Mouse (Mus musculus) left cerebral cortex, postnatal 14 days (tissue): ENCODE data around the gene Raver2. TPM values are rescaled to one million over a fixed set of nuclear protein-coding genes. Genes with fewer than 3 reads are reported as not detected.
A peak's percentile ranks its signal among the peaks of the same experiment; 100 is the strongest.

ENCODE experiments used
- DNase-seq, 2 experiments: peaks; one replicate each; pipeline ENCODE4 v3.0.0; 2021 to 2022; ENCODE audit warnings: low spot score in 2 of 2, mixed read lengths in 1 of 2
- intact Hi-C: fragments of 180-260 bp; cut with DNase I; formaldehyde crosslinking; loops from one replicate; pipeline ENCODE4 v1.15.1; 2025
- long read RNA-seq, 2 experiments: library from polyadenylated mRNA; stranded (forward); transcript quantifications; one replicate each; pipeline ENCODE4 v2.0.0; 2021
- total RNA-seq, 2 experiments: library from RNA; stranded (reverse); gene quantifications; 2 replicates each; pipeline ENCODE4 v1.2.3; 2021

The Raver2 gene
- 10 to 100 TPM; 25.5 to 28.0 TPM for total RNA-seq
- long read RNA-seq, experiment 1, full-length matches to known transcripts, result 18 of 27 reads
- long read RNA-seq, experiment 1, partial matches to known transcripts, result 1 of 27 reads
- long read RNA-seq, experiment 1, other reads (novel, unspliced or antisense), result 8 of 27 reads
- long read RNA-seq, experiment 2, full-length matches to known transcripts, result 20 of 29 reads
- long read RNA-seq, experiment 2, partial matches to known transcripts, result 3 of 29 reads
- long read RNA-seq, experiment 2, other reads (novel, unspliced or antisense), result 6 of 29 reads

GRCm38 (mm10) chr4:101068786-101069153, at the start of gene Raver2:
Gene Raver2 (plus strand): TSS chr4:101068983.
- intact Hi-C loops, result loop anchor here (10.0 kb wide), 1 partner anchor 76 kb away; no protein-coding TSS in a partner anchor
- peak in 1 of 2 experiments; percentile 57 for DNase-seq

GRCm38 (mm10) chr4:101020596-101020995, 48.2 kb upstream of the Raver2 start, which contains the start of gene Gm10577:
Gene Gm10577 (minus strand): TSS chr4:101020696.
- DNase-seq, result no peak
- intact Hi-C loops, result no loop called here

- intact Hi-C loops, result no loop called here
These were observed 42.2 kb upstream of the Raver2 start for GRCm38 (mm10) chr4:101026566-101026965.

GRCm38 (mm10) chr4:101026995-101027394, 41.8 kb upstream of the Raver2 start:
- intact Hi-C loops, result no loop called here
- no peak for DNase-seq

More at GRCm38 (mm10) chr4:101026566-101026965, 42.2 kb upstream of the Raver2 start:
- DNase-seq, result no peak

- DNase-seq, result no peak
- intact Hi-C loops, result no loop called here
These were observed 40.9 kb upstream of the Raver2 start for GRCm38 (mm10) chr4:101027852-101028411.

- intact Hi-C loops, result no loop called here
These were observed 35.7 kb upstream of the Raver2 start for GRCm38 (mm10) chr4:101033047-101033446.

GRCm38 (mm10) chr4:101035131-101035530, 33.7 kb upstream of the Raver2 start:
- intact Hi-C loops, result no loop called here
- DNase-seq, result no peak

More at GRCm38 (mm10) chr4:101033047-101033446, 35.7 kb upstream of the Raver2 start:
- no peak for DNase-seq

- peak; percentile 62 to 69 for DNase-seq
- intact Hi-C loops, result no loop called here
These were observed 31.6 kb upstream of the Raver2 start for GRCm38 (mm10) chr4:101037156-101037555.

GRCm38 (mm10) chr4:101043691-101044090, 25.1 kb upstream of the Raver2 start:
- DNase-seq, result no peak
- intact Hi-C loops, result no loop called here

- no peak for DNase-seq
- intact Hi-C loops, result no loop called here
These were observed 24.6 kb upstream of the Raver2 start for GRCm38 (mm10) chr4:101044149-101044548.

- DNase-seq, result no peak
- intact Hi-C loops, result no loop called here
These were observed 22.2 kb upstream of the Raver2 start for GRCm38 (mm10) chr4:101046576-101046975.

- DNase-seq, result peak in 1 of 2 experiments; percentile 18
- intact Hi-C loops, result loop anchor here (10.0 kb wide), 1 partner anchor 83 kb away; no protein-coding TSS in a partner anchor
These were observed 6.6 kb upstream of the Raver2 start for GRCm38 (mm10) chr4:101062146-101062545.

GRCm38 (mm10) chr4:101066401-101066800, 2.4 kb upstream of the Raver2 start:
- intact Hi-C loops, result loop anchor here (10.0 kb wide), 1 partner anchor 78 kb away; no protein-coding TSS in a partner anchor
- no peak for DNase-seq

- DNase-seq, result peak in 1 of 2 experiments; percentile 25
- intact Hi-C loops, result loop anchor here (10.0 kb wide), 1 partner anchor 75 kb away; no protein-coding TSS in a partner anchor
These were observed 580 bp downstream of the Raver2 start for GRCm38 (mm10) chr4:101069154-101069971.

GRCm38 (mm10) chr4:101071570-101071969, 2.8 kb downstream of the Raver2 start:
- intact Hi-C loops, result loop anchor here (5.0 kb wide), 1 partner anchor 74 kb away; no protein-coding TSS in a partner anchor
- DNase-seq, result no peak

- intact Hi-C loops, result no loop called here
These were observed 7.6 kb downstream of the Raver2 start for GRCm38 (mm10) chr4:101076425-101076824.

GRCm38 (mm10) chr4:101080016-101080415, 11.2 kb downstream of the Raver2 start:
- intact Hi-C loops, result no loop called here
- DNase-seq, result no peak

More at GRCm38 (mm10) chr4:101076425-101076824, 7.6 kb downstream of the Raver2 start:
- no peak for DNase-seq

GRCm38 (mm10) chr4:101082176-101082888, 13.5 kb downstream of the Raver2 start:
- no peak for DNase-seq
- intact Hi-C loops, result no loop called here

- intact Hi-C loops, result no loop called here
These were observed 16.1 kb downstream of the Raver2 start for GRCm38 (mm10) chr4:101084863-101085262.

More at GRCm38 (mm10) chr4:101084863-101085262, 16.1 kb downstream of the Raver2 start:
- DNase-seq, result no peak
